Mouse (Mus musculus) kidney, embryonic 16.5 days (tissue): Measurements from ENCODE around the gene Pglyrp2. TPM values are rescaled to one million over a fixed set of nuclear protein-coding genes. Genes with fewer than 3 reads are reported as not detected.

Experiments used
- ATAC-seq: fragments of 200-750 bp; cut with Nextera tagmentation; 2 replicates; pipeline ENCODE4 v1.8.0; 2017; ENCODE audit warnings: moderate TSS enrichment; ENCODE audit not compliant: low FRiP score, low TSS enrichment
- H3K27ac ChIP-seq: fragments of 300-500 bp; sonication (generic); 2 replicates; pipeline ENCODE4 v1.5.1; 2014; ENCODE audit warnings: low read length
- H3K27me3 ChIP-seq: fragments of 300-500 bp; sonication (generic); 2 replicates; pipeline ENCODE4 v1.6.1; 2014; ENCODE audit warnings: low read length, control low read depth, mixed read lengths; ENCODE audit not compliant: insufficient read depth
- H3K36me3 ChIP-seq: fragments of 300-500 bp; sonication (generic); 2 replicates; pipeline ENCODE4 v1.6.1; 2014; ENCODE audit warnings: low read length, control low read depth, mixed read lengths; ENCODE audit not compliant: insufficient read depth
- H3K4me1 ChIP-seq: fragments of 300-500 bp; sonication (generic); 2 replicates; pipeline ENCODE4 v1.6.1; 2014; ENCODE audit warnings: low read length, control low read depth, mixed read lengths; ENCODE audit not compliant: insufficient read depth
- H3K4me2 ChIP-seq: fragments of 300-500 bp; sonication (generic); replicated peaks from 2 replicates; pipeline ENCODE4 v1.6.1; 2014; ENCODE audit warnings: low read depth, low read length
- H3K4me3 ChIP-seq: fragments of 300-500 bp; sonication (generic); 2 replicates; pipeline ENCODE4 v1.5.1; 2014; ENCODE audit warnings: mild to moderate bottlenecking, low read length
- H3K9ac ChIP-seq: fragments of 300-500 bp; sonication (generic); replicated peaks from 2 replicates; pipeline ENCODE4 v1.6.1; 2014; ENCODE audit warnings: low read length
- H3K9me3 ChIP-seq: fragments of 300-500 bp; sonication (generic); 2 replicates; pipeline ENCODE4 v1.6.1; 2016; ENCODE audit warnings: low read length, control low read depth
- WGBS: fragments of 180-500 bp; shearing (Covaris S2); extraction: QIAGEN DNeasy Blood & Tissue Kit; methylation state at CpG from one replicate; pipeline ENCODE4 v1.1.7; 2014; 5-methylcytosine and 5-hydroxymethylcytosine counted together
- polyA plus RNA-seq: library from polyadenylated mRNA; unstranded; fragments of >200 nt; fragmentation: Nextera tagmentation; extraction: Ambion mirVana; gene quantifications from 2 replicates; pipeline ENCODE4 v1.2.1, GENCODE M21; 2015

The Pglyrp2 gene
- polyA plus RNA-seq, 1 experiment from 2014 or later = 0.12 TPM

- H3K36me3 ChIP-seq = peaks cover 3% of the 10 kb centered on the region; the same call in 1 of the 2 replicates
- H3K4me2 ChIP-seq = peak overlapping the region; percentile 99
- peak; percentile 28; the same call in 1 of the 2 replicates for ATAC-seq
- 18% methylated on average over 7 of the region's 7 CpGs for WGBS
- no peaks in the 10 kb centered on the region for H3K9me3 ChIP-seq
- peaks cover 13% of the 10 kb centered on the region for H3K4me1 ChIP-seq
- H3K27me3 ChIP-seq = peaks cover 22% of the 10 kb centered on the region
- peak overlapping the region; percentile 39; the same call in 1 of the 2 replicates for H3K27ac ChIP-seq
- peak overlapping the region; percentile 92 for H3K9ac ChIP-seq
- peak overlapping the region; percentile 68 for H3K4me3 ChIP-seq
These were observed 36.0 kb downstream of the Pglyrp2 start for GRCm38 (mm10) chr17:32387986-32388369.

DNA sequence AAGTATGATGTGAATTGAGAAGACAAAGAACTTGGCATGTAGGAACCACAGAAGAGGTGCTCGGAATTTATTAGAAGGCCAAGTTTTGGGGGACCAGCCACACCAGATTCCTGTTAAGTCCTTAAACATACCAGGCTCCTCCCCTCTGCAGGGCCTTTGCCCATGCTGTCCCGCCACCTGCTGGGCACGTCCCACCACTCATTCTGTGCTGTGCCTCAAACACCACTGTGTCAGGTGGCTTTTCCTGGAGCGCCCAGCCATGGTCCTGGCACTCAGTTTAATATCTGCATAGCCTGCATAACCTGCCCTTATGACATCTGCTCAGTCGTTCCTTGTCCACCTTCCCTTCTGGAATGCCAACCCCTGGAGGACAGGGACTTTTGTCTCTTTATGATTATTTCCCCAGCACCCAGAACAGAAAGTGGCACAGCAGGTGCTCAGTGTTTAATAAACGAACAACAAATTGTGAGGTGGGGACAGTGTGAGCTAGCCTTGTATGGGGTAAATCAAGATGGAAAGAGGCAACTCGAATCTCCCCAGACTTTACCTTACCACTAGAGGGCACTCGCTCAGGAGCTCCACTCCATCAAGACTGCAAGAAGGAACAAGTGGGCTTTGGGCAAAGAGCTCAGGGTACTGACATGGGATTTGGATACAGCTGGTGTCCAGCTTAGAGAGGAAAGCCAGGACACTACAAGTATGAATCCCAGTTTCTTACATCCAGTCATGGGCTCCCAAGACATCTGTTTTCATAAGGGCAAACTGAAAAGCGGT is 37.1 kb downstream of the Pglyrp2 start:
- WGBS = 67% methylated on average over 9 of the region's 9 CpGs

GRCm38 (mm10) chr17:32383661-32384060 is 40.3 kb downstream of the Pglyrp2 start:
- WGBS = 87% methylated on average over 5 of the region's 5 CpGs
- ATAC-seq = no peak
- peaks cover 9% of the 10 kb centered on the region for H3K4me1 ChIP-seq
- H3K9me3 ChIP-seq = no peaks in the 10 kb centered on the region
- H3K27me3 ChIP-seq = no peaks in the 10 kb centered on the region
- H3K4me3 ChIP-seq = no peak overlapping the region
- no peak overlapping the region for H3K9ac ChIP-seq
- H3K36me3 ChIP-seq = peaks cover 3% of the 10 kb centered on the region; the same call in 1 of the 2 replicates
- no peak overlapping the region for H3K27ac ChIP-seq
- no peak overlapping the region for H3K4me2 ChIP-seq

More for the DNA sequence above, 37.1 kb downstream of the Pglyrp2 start:
- Histone ChIP-seq H3K4me2 (no peak overlapping the region), H3K27me3 (peaks cover 11% of the 10 kb centered on the region), H3K4me3 (no peak overlapping the region), H3K9ac (no peak overlapping the region), H3K36me3 (peaks cover 3% of the 10 kb centered on the region; the same call in 1 of the 2 replicates), H3K4me1 (peaks cover 9% of the 10 kb centered on the region), H3K9me3 (no peaks in the 10 kb centered on the region), H3K27ac (no peak overlapping the region)
- no peak for ATAC-seq

DNA sequence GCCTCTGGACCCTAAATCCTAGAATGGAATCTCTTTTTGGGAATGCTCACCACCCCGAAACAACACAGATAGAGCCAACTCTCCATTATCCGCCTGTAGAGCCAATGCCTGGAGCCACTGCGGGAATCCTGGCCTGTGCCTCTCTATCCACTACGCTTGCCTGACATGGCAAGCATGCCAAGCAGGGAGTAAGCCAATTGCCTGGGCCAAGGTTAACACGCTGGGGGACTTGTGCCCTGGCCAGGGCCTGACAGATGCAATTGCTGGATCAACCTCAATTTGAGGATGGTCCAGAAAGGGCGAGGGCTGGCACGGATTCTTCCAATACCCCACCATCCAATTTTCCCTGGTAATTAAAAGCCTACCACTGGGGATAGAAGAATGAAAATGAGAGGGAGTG is 41.4 kb downstream of the Pglyrp2 start:
- H3K4me3 ChIP-seq = no peak overlapping the region
- no peaks in the 10 kb centered on the region for H3K27me3 ChIP-seq
- no peaks in the 10 kb centered on the region for H3K4me1 ChIP-seq
- ATAC-seq = no peak
- no peaks in the 10 kb centered on the region for H3K9me3 ChIP-seq
- WGBS = 91% methylated on average over 7 of the region's 7 CpGs
- H3K9ac ChIP-seq = no peak overlapping the region
- no peak overlapping the region for H3K27ac ChIP-seq
- H3K4me2 ChIP-seq = no peak overlapping the region
- H3K36me3 ChIP-seq = peaks cover 3% of the 10 kb centered on the region; the same call in 1 of the 2 replicates

GRCm38 (mm10) chr17:32378786-32379185 is 45.2 kb downstream of the Pglyrp2 start:
- peaks cover 9% of the 10 kb centered on the region for H3K36me3 ChIP-seq
- H3K4me3 ChIP-seq = no peak overlapping the region
- peaks cover 11% of the 10 kb centered on the region for H3K4me1 ChIP-seq
- ATAC-seq = no peak
- no peaks in the 10 kb centered on the region for H3K27me3 ChIP-seq
- no peak overlapping the region for H3K9ac ChIP-seq
- H3K27ac ChIP-seq = no peak overlapping the region
- WGBS = 66% methylated on average over 2 of the region's 2 CpGs
- H3K4me2 ChIP-seq = no peak overlapping the region
- H3K9me3 ChIP-seq = no peaks in the 10 kb centered on the region

DNA sequence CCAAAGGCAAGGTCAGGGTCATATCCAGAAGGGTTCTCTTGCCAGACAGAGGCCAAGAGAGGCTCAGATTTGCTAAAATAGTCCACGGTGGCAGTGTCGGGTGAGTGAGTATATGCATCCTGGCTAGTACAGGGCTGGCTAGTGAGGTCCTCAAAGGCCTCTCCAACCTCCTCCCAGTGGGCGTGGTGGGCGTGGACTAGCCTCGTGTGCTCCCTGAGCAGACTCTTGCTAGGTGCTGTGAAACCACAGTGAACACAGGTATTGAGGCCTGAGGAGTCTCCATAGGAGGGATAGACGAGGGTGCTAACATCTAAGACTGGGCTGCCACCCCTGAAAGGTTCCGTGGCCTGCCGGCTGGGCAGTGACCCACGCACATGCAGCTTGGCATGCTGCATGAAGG is 46.8 kb downstream of the Pglyrp2 start:
- peaks cover 11% of the 10 kb centered on the region for H3K4me1 ChIP-seq
- H3K36me3 ChIP-seq = peaks cover 9% of the 10 kb centered on the region; the same call in 1 of the 2 replicates
- no peak overlapping the region for H3K4me3 ChIP-seq
- ATAC-seq = 0 out of 2 replicates have a peak, but pooled peaks have one; percentile 19
- no peak overlapping the region for H3K27ac ChIP-seq
- no peak overlapping the region for H3K9ac ChIP-seq
- H3K9me3 ChIP-seq = no peaks in the 10 kb centered on the region
- no peaks in the 10 kb centered on the region for H3K27me3 ChIP-seq
- WGBS = 73% methylated on average over 9 of the region's 9 CpGs
- H3K4me2 ChIP-seq = no peak overlapping the region

- Histone ChIP-seq H3K4me1 (peaks cover 11% of the 10 kb centered on the region), H3K9ac (no peak overlapping the region), H3K27me3 (no peaks in the 10 kb centered on the region), H3K9me3 (no peaks in the 10 kb centered on the region), H3K4me2 (no peak overlapping the region), H3K36me3 (peaks cover 9% of the 10 kb centered on the region; the same call in 1 of the 2 replicates), H3K27ac (no peak overlapping the region), H3K4me3 (no peak overlapping the region)
- ATAC-seq = no peak
- 63% methylated on average over 15 of the region's 15 CpGs for WGBS
These were observed 47.5 kb downstream of the Pglyrp2 start for GRCm38 (mm10) chr17:32376475-32376874.

DNA sequence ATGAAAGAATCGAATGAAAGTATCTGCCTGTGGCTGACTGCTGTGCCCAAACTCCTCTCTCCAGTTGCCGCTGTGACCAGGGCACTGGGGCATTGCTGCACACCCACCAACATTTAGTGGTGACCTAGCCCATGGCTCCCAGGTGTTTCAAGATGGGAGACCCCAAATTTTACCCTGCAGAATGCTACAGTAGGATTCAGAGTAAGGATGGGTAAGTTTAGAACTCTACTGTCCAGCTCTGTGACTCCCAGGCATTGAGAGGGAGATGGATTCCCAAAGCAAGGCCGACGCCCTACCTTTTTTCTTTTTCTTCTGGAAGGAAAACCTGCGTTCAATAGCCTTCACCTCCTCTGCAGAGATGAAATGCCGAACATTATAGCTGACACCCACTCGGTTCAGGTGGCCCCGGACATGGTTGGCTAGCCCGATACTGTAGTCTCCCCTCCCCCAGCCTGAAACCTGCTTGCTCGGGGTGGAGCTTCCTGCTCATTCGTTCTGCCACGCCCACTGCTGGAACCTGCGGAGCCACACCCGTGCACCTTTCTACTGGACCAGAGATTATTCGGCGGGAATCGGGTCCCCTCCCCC is 54.9 kb downstream of the Pglyrp2 start:
- 15% methylated on average over 11 of the region's 17 CpGs for WGBS
- Histone ChIP-seq H3K9me3 (no peaks in the 10 kb centered on the region), H3K4me3 (peak overlapping the region; percentile 37), H3K9ac (peak overlapping the region; percentile 56), H3K4me1 (peaks cover 15% of the 10 kb centered on the region), H3K36me3 (no peaks in the 10 kb centered on the region), H3K27ac (peak overlapping the region; percentile 74), H3K27me3 (no peaks in the 10 kb centered on the region), H3K4me2 (peak overlapping the region; percentile 49)
- peak; percentile 47; the same call in 1 of the 2 replicates for ATAC-seq

DNA sequence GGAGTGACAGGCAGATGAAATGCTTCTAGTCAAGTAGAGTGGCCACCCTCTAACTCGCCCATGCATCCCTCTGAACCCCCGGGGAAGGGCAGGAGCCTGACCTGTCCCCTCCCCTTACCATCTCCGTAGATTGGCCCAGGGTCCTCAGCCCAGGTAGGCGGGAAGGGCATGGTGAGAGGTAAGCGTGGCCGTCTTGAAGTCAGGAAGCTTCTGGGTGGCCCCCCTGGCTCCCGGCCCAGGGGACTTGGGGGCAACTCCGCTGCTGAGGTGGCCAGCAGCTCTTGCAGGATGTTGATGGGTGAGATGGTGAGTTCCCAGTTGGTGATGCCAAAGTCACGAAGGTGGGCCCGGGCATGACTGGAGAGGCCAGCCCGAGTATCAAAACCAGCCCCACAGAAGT is 56.3 kb downstream of the Pglyrp2 start:
- Histone ChIP-seq H3K4me1 (peaks cover 23% of the 10 kb centered on the region), H3K27ac (no peak overlapping the region), H3K36me3 (no peaks in the 10 kb centered on the region), H3K9ac (no peak overlapping the region), H3K4me2 (no peak overlapping the region), H3K4me3 (no peak overlapping the region), H3K9me3 (no peaks in the 10 kb centered on the region), H3K27me3 (no peaks in the 10 kb centered on the region)
- 91% methylated on average over 11 of the region's 11 CpGs for WGBS
- ATAC-seq = no peak

GRCm38 (mm10) chr17:32365296-32365695 is 58.7 kb downstream of the Pglyrp2 start:
- 78% methylated on average over 1 of the region's 1 CpGs for WGBS
- no peak for ATAC-seq
- no peaks in the 10 kb centered on the region for H3K9me3 ChIP-seq
- H3K27me3 ChIP-seq = no peaks in the 10 kb centered on the region
- H3K4me1 ChIP-seq = peaks cover 31% of the 10 kb centered on the region
- peaks cover 18% of the 10 kb centered on the region for H3K36me3 ChIP-seq
- peak overlapping the region; percentile 60; the same call in 1 of the 2 replicates for H3K4me2 ChIP-seq
- no peak overlapping the region for H3K4me3 ChIP-seq
- no peak overlapping the region for H3K9ac ChIP-seq
- H3K27ac ChIP-seq = peak overlapping the region; percentile 43; the same call in 1 of the 2 replicates
